Mouse (Mus musculus) E14TG2a.4 (cell line): ENCODE data around the gene Gp1ba.

ENCODE experiments used
- CTCF ChIP-seq: conservative IDR thresholded peaks from 2 replicates; pipeline ENCODE4 v1.5.1; 2014; ENCODE audit warnings: low read length
- NANOG ChIP-seq: IDR thresholded peaks from 2 replicates; pipeline ENCODE4 v1.6.1; 2014; ENCODE audit warnings: borderline replicate concordance, low read length, mixed read lengths
- POU5F1 ChIP-seq: IDR thresholded peaks from 2 replicates; pipeline ENCODE4 v1.6.1; 2014; ENCODE audit warnings: low read length, borderline replicate concordance

GRCm38 (mm10) chr11:70594253-70594989 is 44.5 kb upstream of the Gp1ba start:
- TF ChIP-seq CTCF: no peak
- TF ChIP-seq NANOG: no peak
- no peak for TF ChIP-seq POU5F1
